Mouse (Mus musculus): ENCODE measurements around the gene Fhit. TPM values are rescaled to one million over a fixed set of nuclear protein-coding genes. Genes with fewer than 3 reads are reported as not detected.

Gene Fhit
- polyA plus RNA-seq, 1 experiment from 2014 or later = 1.6 TPM

DNA sequence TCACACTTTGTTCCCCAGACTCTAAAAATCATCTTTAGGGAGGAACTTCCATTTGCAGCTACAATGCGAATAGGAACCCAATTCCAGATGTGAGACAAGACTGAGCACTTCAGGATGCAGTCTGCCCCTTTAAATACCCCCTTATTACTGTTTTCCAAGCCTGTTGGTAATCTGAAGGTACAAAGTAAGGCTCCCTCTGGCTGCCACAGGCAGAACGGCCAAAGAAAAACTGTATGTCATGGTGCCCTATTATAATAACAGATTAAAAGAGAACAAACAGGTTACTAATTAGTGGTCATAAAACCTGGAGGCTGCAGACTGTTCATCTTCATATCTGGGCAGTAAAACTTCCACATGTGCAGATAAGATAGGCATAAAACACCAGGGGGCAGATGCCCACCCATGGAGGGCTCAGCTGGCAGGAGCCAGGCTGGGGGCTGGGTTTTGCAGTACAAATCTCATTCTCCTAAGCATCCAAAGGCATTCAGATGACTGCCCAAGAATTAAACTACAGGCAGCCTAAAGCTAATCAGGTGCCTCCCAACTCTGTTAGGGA lies 1439.8 kb downstream of the Fhit start:
- WGBS (ENCODE audit: insufficient replicate concordance) = 55% methylated on average over 2 of the region's 2 CpGs
- no peaks in the 10 kb centered on the region for H3K36me3 ChIP-seq
- ATAC-seq (ENCODE audit: low read depth) = no peak

DNA sequence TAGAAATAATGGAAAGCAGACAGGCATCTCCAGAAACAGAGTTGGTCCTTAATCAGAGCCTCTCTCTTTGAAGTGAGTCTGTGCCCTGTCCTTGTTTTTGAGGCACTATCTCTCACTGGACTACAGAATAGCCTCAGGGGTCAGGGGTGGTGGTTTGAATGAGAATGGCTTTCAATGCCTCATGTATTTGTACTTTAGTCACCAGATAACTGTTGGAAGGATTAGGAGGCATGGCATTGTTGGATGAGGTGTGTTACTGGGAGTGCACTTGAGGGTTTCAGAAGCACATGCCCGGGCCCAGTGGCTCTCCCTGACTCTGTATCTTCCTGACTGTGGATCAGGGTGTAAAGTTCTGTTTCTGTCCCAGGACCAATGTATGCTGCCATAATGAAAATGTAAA lies 1463.2 kb downstream of the Fhit start:
- no peaks in the 10 kb centered on the region for H3K9me3 ChIP-seq (replicated peaks)
- no peak overlapping the region for H3K27ac ChIP-seq
- no peak overlapping the region for H3K9ac ChIP-seq
- no peak overlapping the region for H3K4me3 ChIP-seq (replicated peaks)
- no peaks in the 10 kb centered on the region for H3K4me1 ChIP-seq (replicated peaks)
- no peak for ATAC-seq (ENCODE audit: low read depth)
- no peak overlapping the region for H3K4me2 ChIP-seq
- H3K36me3 ChIP-seq = no peaks in the 10 kb centered on the region
- no peak for DNase-seq
- H3K27me3 ChIP-seq = no peaks in the 10 kb centered on the region
- WGBS (ENCODE audit: insufficient replicate concordance) = 63% methylated on average over 1 of the region's 1 CpGs

More for the DNA sequence above, 1439.8 kb downstream of the Fhit start:
- no peaks in the 10 kb centered on the region for H3K27me3 ChIP-seq
- H3K9me3 ChIP-seq (replicated peaks) = no peaks in the 10 kb centered on the region
- no peak overlapping the region for H3K27ac ChIP-seq
- no peak for DNase-seq
- H3K4me1 ChIP-seq (replicated peaks) = no peaks in the 10 kb centered on the region
- no peak overlapping the region for H3K4me3 ChIP-seq (replicated peaks)
- H3K9ac ChIP-seq = no peak overlapping the region
- no peak overlapping the region for H3K4me2 ChIP-seq

DNA sequence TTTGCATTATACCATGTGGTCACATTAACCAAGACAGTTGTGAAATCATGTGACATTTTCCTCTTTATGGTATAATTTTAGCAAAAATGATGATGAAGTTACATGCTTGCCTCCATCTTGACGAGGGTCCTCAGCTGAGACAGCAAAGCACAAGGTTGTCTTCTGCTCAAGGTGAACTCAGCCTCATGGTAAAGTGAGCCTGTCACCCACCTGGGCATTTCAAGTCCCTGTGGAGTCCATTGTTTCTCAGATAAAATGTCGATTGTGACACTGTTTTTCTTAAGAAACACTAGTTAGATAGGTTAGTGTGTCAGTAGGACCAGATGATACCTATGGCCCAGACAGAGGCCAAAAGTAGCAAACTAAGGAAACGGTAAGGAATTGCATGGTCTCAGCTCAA lies 1464.7 kb downstream of the Fhit start:
- no peak overlapping the region for H3K4me2 ChIP-seq
- H3K36me3 ChIP-seq = no peaks in the 10 kb centered on the region
- no peak for ATAC-seq (ENCODE audit: low read depth)
- no peaks in the 10 kb centered on the region for H3K4me1 ChIP-seq (replicated peaks)
- 48% methylated on average over 3 of the region's 3 CpGs for WGBS (ENCODE audit: insufficient replicate concordance)
- H3K27ac ChIP-seq = no peak overlapping the region
- H3K9ac ChIP-seq = no peak overlapping the region
- H3K4me3 ChIP-seq (replicated peaks) = no peak overlapping the region
- no peaks in the 10 kb centered on the region for H3K27me3 ChIP-seq
- no peaks in the 10 kb centered on the region for H3K9me3 ChIP-seq (replicated peaks)
- no peak for DNase-seq

DNA sequence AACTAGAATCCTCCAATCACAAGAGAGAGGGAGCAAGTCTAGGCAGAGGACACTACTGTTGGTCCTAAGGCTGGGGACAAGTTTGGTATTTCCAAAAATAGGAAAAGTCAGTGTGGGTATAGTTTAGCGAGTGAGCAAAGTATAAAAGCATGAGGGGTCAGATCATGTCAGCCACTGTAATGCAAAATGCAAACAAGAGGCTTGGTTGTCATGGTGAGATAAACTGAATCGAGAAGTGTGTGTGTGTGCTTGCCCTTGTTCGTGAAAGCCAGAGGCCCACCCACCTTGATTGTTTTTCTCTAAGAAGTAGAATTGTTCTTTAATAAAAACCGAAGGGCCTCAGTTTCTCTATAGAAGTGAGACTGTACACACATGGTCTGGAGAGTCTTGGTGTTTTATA lies 1465.8 kb downstream of the Fhit start:
- H3K9ac ChIP-seq = no peak overlapping the region
- no peaks in the 10 kb centered on the region for H3K4me1 ChIP-seq (replicated peaks)
- H3K4me2 ChIP-seq = no peak overlapping the region
- no peaks in the 10 kb centered on the region for H3K9me3 ChIP-seq (replicated peaks)
- no peaks in the 10 kb centered on the region for H3K36me3 ChIP-seq
- no peaks in the 10 kb centered on the region for H3K27me3 ChIP-seq
- H3K27ac ChIP-seq = no peak overlapping the region
- DNase-seq = no peak
- H3K4me3 ChIP-seq (replicated peaks) = no peak overlapping the region
- 56% methylated on average over 4 of the region's 4 CpGs for WGBS (ENCODE audit: insufficient replicate concordance)
- ATAC-seq (ENCODE audit: low read depth) = no peak

DNA sequence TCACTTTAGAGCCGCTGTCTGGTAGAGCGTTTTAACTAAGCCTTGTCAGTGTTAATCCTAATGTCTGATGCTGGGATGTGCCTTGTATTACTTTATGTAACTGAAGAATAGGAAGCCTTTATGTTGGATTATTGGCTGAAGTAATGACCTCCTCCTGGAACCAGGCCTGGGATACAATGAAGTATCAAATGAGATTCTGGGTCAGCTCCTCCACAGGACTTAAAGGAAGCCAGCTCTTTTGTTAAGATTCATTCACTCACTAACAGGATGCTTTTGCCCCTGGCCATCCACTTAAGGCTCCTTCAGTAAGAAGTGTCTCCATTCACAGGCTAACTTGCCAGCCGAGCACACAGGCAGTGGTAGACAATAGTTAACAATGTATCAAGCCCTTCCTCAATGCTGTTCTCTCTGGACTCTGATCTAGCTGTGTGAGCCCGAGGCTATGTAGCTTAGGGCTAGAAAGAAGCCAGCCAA lies 1466.6 kb downstream of the Fhit start:
- Histone ChIP-seq H3K27me3 (no peaks in the 10 kb centered on the region), H3K9me3 (replicated peaks) (no peaks in the 10 kb centered on the region), H3K9ac (no peak overlapping the region), H3K4me1 (replicated peaks) (no peaks in the 10 kb centered on the region), H3K4me3 (replicated peaks) (no peak overlapping the region), H3K27ac (no peak overlapping the region), H3K4me2 (no peak overlapping the region), H3K36me3 (no peaks in the 10 kb centered on the region)
- DNase-seq = no peak
- no peak for ATAC-seq (ENCODE audit: low read depth)
- WGBS (ENCODE audit: insufficient replicate concordance) = 61% methylated on average over 4 of the region's 4 CpGs

DNA sequence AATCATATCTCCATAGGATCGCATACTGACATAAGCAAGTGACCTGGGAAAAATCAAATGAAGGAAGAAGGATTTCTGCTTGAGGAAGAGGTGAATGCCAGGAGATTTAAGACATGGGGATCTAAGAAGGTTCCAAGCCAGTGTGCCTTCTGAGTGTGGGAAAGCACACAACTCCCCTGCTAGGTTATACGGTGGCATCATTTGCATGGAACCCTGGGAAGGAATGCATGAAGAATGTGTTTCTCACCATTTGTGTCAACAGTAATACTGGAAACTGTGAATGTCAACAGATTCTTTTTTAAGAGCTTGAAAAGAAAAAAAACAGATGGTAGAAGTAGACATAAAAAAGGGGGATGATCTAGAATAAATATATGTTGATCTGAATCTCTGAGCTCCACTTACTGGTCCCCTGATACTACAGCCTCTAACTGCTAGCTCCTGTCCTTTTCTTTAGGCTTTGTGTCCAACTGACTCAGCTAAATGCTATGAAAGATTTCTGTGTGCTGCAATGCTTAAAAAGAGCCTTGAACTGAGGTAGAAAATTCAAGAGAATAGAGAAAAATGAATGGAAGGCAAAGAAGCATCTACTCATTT lies 1473.1 kb downstream of the Fhit start:
- no peaks in the 10 kb centered on the region for H3K9me3 ChIP-seq (replicated peaks)
- no peaks in the 10 kb centered on the region for H3K36me3 ChIP-seq
- DNase-seq (no peak), ATAC-seq (ENCODE audit: low read depth) (no peak)
- no peak overlapping the region for H3K4me3 ChIP-seq (replicated peaks)
- H3K4me2 ChIP-seq = no peak overlapping the region
- WGBS (ENCODE audit: insufficient replicate concordance) = 73% methylated on average over 2 of the region's 2 CpGs
- no peaks in the 10 kb centered on the region for H3K4me1 ChIP-seq (replicated peaks)
- no peak overlapping the region for H3K27ac ChIP-seq
- H3K9ac ChIP-seq = no peak overlapping the region
- no peaks in the 10 kb centered on the region for H3K27me3 ChIP-seq

DNA sequence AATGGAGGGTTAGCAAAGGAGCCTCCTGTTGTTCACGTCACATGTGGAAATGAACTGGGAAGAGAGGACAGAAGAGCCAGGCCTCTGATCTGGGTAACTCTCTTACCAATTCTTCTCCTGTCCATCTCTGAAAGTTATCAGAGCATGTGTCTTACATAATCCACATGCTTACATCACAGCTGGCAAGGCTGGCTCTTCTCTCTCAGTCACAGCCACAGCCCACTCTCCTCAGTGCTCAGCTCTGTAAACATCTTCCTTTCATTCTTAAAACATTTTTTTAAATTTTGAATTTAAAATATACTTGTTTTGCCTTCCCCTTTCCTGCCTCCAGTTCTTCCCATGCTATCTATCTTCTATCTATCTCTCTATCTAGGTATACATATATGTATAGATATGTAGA lies 1477.5 kb downstream of the Fhit start:
- no peaks in the 10 kb centered on the region for H3K27me3 ChIP-seq
- no peaks in the 10 kb centered on the region for H3K36me3 ChIP-seq
- no peak for ATAC-seq (ENCODE audit: low read depth)
- no peak for DNase-seq
- H3K9me3 ChIP-seq (replicated peaks) = no peaks in the 10 kb centered on the region
- H3K4me2 ChIP-seq = no peak overlapping the region
- H3K4me1 ChIP-seq (replicated peaks) = no peaks in the 10 kb centered on the region
- no peak overlapping the region for H3K4me3 ChIP-seq (replicated peaks)
- no peak overlapping the region for H3K27ac ChIP-seq
- H3K9ac ChIP-seq = no peak overlapping the region
- 66% methylated on average over 1 of the region's 1 CpGs for WGBS (ENCODE audit: insufficient replicate concordance)

DNA sequence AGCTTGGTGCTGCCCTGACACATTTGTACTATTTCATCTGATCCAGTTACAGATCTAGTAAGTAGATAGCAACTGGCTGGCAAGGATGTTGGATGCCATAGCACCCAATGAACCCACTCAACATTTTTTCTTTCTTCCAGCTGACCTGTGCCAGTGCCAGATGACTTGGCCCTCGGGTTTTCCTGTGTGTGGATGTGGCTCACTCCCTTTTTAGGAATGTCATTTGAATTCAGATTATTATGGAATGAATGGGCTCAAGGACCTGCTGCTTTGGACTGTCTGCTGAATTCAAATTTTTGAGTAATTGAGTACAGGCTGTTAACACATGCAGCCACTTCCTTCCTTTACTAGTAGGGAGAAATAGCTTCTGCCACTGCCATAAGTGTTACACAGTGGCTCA lies 1489.1 kb downstream of the Fhit start:
- H3K27ac ChIP-seq = no peak overlapping the region
- no peak overlapping the region for H3K4me3 ChIP-seq (replicated peaks)
- H3K27me3 ChIP-seq = no peaks in the 10 kb centered on the region
- H3K36me3 ChIP-seq = no peaks in the 10 kb centered on the region
- WGBS (ENCODE audit: insufficient replicate concordance) = 40% methylated on average over 1 of the region's 1 CpGs
- 0 out of 2 replicates have a peak, but pooled peaks cover 4% of the 10 kb centered on the region for H3K9me3 ChIP-seq (replicated peaks)
- H3K4me2 ChIP-seq = no peak overlapping the region
- H3K4me1 ChIP-seq (replicated peaks) = no peaks in the 10 kb centered on the region
- no peak for ATAC-seq (ENCODE audit: low read depth)
- H3K9ac ChIP-seq = no peak overlapping the region
- DNase-seq = no peak

DNA sequence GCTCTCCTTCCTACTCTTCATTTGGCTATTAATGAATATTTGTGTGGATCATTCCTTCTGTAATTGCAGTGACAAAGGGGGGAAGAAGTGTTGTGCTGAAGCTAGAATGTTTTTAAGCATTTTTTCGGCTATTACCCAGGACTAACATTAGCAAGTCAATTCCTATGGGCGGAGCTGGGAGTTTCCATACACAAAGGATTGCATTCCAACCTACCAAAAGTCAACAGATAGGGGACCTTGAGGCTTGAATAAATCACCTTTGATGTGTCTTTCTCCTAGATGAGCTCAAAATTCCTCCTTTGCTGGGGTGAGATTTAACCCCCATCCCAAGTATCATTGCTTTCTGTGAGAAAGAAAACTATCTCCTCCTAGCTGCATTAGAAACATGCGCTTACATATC lies 1490.1 kb downstream of the Fhit start:
- Histone ChIP-seq H3K4me1 (replicated peaks) (no peaks in the 10 kb centered on the region), H3K27me3 (no peaks in the 10 kb centered on the region), H3K27ac (no peak overlapping the region), H3K9ac (no peak overlapping the region), H3K4me2 (no peak overlapping the region), H3K36me3 (no peaks in the 10 kb centered on the region), H3K4me3 (replicated peaks) (no peak overlapping the region), H3K9me3 (replicated peaks) (0 out of 2 replicates have a peak, but pooled peaks cover 4% of the 10 kb centered on the region)
- no peak for DNase-seq
- ATAC-seq (ENCODE audit: low read depth) = no peak
- 61% methylated on average over 3 of the region's 3 CpGs for WGBS (ENCODE audit: insufficient replicate concordance)

DNA sequence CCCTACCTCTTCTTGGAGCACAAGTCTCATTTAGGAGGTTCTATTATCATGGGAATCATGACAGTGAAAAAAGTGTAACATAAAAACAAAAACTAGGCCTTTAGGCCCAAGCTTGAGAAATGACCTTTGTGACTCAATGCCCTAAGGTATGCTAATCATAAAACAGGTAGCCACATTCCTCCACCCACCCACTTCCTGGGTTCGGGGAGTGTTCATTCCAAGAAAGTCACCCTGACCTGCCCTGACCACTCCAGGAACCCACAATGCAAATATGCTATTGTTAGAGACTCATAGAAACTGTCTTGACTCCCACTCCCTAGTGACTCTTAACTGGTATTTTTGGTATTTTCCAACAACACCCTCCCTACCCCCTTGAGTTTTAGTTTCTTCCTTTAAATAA lies 1492.1 kb downstream of the Fhit start:
- Histone ChIP-seq H3K9ac (no peak overlapping the region), H3K27me3 (no peaks in the 10 kb centered on the region), H3K9me3 (replicated peaks) (0 out of 2 replicates have a peak, but pooled peaks cover 4% of the 10 kb centered on the region), H3K36me3 (no peaks in the 10 kb centered on the region), H3K4me1 (replicated peaks) (no peaks in the 10 kb centered on the region), H3K27ac (no peak overlapping the region), H3K4me2 (no peak overlapping the region), H3K4me3 (replicated peaks) (no peak overlapping the region)
- WGBS (ENCODE audit: insufficient replicate concordance) = 50% methylated on average over 1 of the region's 1 CpGs
- no peak for DNase-seq
- no peak for ATAC-seq (ENCODE audit: low read depth)

DNA sequence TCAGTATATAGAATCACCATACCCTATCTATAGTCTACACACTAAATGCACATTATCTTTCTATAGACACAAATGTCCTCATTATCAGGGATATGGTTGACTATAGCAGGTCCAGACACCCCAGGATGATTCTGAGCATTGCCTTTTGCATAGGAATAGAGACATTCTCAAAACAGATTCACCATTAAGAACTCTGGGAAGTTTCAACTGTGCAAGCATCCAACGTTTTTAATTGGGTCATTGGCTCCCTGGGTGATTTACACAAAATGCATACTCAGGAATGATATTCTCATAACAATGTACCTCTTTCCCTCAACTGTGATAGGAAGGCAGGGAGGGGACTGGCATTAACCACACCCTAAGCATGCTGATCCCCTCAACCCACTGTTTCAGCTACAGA lies 1503.4 kb downstream of the Fhit start:
- no peak overlapping the region for H3K4me3 ChIP-seq (replicated peaks)
- no peak overlapping the region for H3K4me2 ChIP-seq
- H3K27ac ChIP-seq = no peak overlapping the region
- no peak for DNase-seq
- H3K9ac ChIP-seq = no peak overlapping the region
- H3K36me3 ChIP-seq = no peaks in the 10 kb centered on the region
- 39% methylated on average over 1 of the region's 1 CpGs for WGBS (ENCODE audit: insufficient replicate concordance)
- H3K27me3 ChIP-seq = no peaks in the 10 kb centered on the region
- H3K4me1 ChIP-seq (replicated peaks) = no peaks in the 10 kb centered on the region
- ATAC-seq (ENCODE audit: low read depth) = no peak
- no peaks in the 10 kb centered on the region for H3K9me3 ChIP-seq (replicated peaks)

DNA sequence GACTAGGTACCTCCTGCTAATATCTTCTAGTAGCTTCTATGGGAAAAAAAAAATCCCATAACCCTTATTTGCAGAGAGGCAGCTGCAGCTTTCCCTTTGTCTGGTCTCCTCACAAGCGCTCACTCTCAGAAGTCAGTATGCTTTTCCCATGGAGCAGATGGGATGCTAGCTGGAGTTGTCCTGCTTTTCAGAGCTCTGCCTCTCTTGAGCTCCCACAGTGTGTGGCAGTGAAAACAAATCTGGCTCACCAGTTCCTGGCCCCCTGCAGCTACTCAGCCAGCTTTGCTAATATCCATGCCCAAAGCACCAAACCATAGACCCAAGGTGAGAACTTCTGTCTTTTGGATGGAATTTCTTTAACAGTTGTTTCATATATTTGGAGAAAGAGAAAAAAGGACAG lies 1510.4 kb downstream of the Fhit start:
- 77% methylated on average over 1 of the region's 1 CpGs for WGBS (ENCODE audit: insufficient replicate concordance)
- ATAC-seq (ENCODE audit: low read depth) = no peak
- no peak overlapping the region for H3K4me2 ChIP-seq
- H3K4me1 ChIP-seq (replicated peaks) = no peaks in the 10 kb centered on the region
- no peak overlapping the region for H3K27ac ChIP-seq
- no peak overlapping the region for H3K9ac ChIP-seq
- H3K27me3 ChIP-seq = no peaks in the 10 kb centered on the region
- no peak overlapping the region for H3K4me3 ChIP-seq (replicated peaks)
- no peaks in the 10 kb centered on the region for H3K36me3 ChIP-seq
- no peaks in the 10 kb centered on the region for H3K9me3 ChIP-seq (replicated peaks)
- no peak for DNase-seq
